Mouse (Mus musculus) heart, adult 11 months (tissue): ENCODE results near the gene 2510039O18Rik.

ENCODE experiments used
- DNase-seq: peaks from one replicate; pipeline ENCODE4 v3.0.0; 2022

Gene 2510039O18Rik

DNA sequence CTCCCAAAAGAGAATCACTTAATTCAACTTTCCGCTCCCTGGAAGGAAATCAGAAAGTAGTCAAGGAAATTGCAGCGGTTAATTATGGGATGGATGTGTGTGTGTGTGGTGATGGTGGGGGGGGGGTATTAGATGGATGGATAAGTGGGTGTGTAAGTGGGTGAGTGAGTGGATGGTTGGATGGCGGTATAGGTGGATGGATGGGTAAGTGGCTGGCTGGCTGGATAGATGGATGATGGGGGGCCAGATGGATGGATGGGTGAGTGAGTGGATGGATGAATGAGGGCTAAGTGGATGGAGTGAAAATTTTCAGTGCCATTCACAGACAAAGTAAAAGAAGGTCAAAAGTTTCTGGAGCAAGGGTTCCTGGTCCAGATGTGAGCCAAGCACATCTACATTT is 3.7 kb upstream of the 2510039O18Rik start:
- peak; percentile 95 for DNase-seq

DNA sequence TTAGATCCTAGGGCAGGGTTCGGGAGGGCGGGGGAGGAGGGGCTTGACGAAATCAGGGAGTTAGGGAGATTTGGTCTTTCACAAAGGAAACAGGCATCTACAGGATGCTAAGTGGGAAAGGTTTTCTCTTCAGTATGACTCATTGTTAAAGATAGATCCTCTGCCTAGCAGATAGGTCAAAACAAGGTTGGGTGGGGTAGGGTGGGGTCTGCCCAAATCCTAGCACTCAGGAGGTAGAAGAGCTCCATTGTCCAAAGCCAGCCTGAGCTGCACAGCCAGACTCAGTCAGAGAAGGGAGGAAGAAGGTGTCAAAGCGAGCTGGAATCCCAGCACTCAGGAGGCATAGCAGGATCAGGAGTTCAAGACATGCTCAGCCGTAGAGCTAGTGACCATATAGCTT is 3.2 kb upstream of the 2510039O18Rik start:
- DNase-seq = peak; percentile 95

- DNase-seq = peak; percentile 99
These were observed 2.3 kb upstream of the 2510039O18Rik start for GRCm38 (mm10) chr4:147938148-147939096.

GRCm38 (mm10) chr4:147940111-147940510 is 584 bp upstream of the 2510039O18Rik start:
- no peak for DNase-seq

GRCm38 (mm10) chr4:147941045-147942020 is 638 bp downstream of the 2510039O18Rik start:
- DNase-seq = peak; percentile 95

GRCm38 (mm10) chr4:147943005-147943404 is 2.3 kb downstream of the 2510039O18Rik start:
- no peak for DNase-seq

- DNase-seq = peak; percentile 82
These were observed 6.8 kb downstream of the 2510039O18Rik start for GRCm38 (mm10) chr4:147947511-147947910.

- DNase-seq = peak; percentile 89
These were observed 12.9 kb downstream of the 2510039O18Rik start for GRCm38 (mm10) chr4:147953590-147953989.

- no peak for DNase-seq
These were observed 16.4 kb downstream of the 2510039O18Rik start for GRCm38 (mm10) chr4:147957141-147957540.

- peak; percentile 94 for DNase-seq
These were observed 19.5 kb downstream of the 2510039O18Rik start for GRCm38 (mm10) chr4:147959881-147960831.

- DNase-seq = peak; percentile 95
These were observed 22.1 kb downstream of the 2510039O18Rik start for GRCm38 (mm10) chr4:147962781-147963180.

GRCm38 (mm10) chr4:147963623-147964022 is 22.9 kb downstream of the 2510039O18Rik start:
- DNase-seq = peak; percentile 97

GRCm38 (mm10) chr4:147965712-147966111 is 25.0 kb downstream of the 2510039O18Rik start:
- peak; percentile 93 for DNase-seq

GRCm38 (mm10) chr4:147968816-147969215 is 28.1 kb downstream of the 2510039O18Rik start:
- no peak for DNase-seq

DNA sequence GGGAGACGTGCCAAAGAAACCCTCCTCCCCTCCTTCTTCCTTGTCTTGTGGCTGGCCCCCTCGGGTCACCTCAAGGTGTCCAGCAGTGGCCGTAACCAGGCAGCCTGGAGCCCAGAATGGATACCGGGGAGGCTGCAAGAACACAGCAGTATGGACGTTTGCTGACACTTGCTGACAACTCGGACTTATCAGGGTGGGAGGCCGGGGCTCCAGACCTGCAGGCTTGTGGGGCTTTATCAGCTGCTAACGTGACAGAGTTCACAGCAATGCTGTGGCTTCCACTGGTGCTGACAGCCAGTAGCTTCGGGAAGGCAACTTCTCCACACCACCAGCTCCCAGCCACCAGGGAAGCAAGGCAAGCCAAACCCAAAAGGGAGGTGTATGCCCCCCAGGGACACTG is 28.6 kb downstream of the 2510039O18Rik start:
- peak; percentile 93 for DNase-seq

DNA sequence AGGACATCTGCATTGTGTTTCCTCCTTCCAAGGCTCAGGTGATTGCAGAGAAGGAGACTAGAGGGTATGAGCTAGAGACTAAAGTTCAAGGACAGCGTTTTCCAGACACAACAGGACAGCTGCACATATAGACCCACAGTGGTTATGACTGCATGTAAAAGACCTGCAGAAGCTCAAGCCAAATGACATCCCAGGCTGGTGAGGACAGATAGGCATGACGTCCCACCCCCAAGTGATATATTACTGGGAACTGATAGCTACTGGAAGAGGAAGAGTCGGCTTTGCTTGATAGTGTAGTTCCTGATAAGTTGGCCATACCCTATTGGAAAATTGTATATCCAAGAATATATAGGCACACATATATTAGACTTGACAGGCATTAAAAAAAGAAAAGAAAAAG is 35.5 kb downstream of the 2510039O18Rik start:
- DNase-seq = no peak

DNA sequence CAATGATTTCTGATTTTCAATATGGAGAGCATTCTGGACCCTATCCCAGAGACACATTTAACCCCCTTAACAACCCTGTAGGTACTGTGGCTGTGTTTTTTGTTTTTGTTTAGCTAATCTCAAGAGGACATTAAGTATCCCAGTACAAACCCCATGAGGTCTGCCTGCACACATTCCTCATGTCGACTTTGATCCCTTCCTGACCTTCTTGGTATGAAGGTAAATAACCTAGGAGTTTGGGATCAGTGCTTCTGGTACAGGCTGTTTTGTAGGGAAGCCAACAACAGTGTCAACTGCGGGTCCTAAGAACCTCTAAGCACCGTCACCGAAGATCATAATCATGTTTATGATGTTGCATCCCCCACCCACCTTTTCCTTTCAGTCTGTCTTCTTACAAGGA is 37.0 kb downstream of the 2510039O18Rik start:
- DNase-seq = no peak

DNA sequence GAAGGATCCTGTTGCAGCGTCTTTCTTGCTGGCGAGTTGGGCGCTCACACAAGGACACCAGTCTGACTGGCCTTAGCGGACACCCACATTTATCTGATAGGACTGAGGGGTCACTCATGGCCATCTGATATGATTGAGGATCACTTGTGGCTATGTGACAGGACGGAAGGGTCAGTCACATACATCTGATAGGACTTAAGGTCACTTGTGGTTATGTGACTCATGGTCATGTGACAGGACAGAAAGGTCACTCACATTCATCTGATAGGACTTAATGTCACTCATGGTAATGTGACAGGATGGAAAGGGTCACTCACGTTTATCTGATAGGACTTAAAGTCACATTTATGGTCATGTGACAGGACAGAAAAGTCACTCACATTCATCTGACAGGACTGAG is 37.7 kb downstream of the 2510039O18Rik start:
- DNase-seq = no peak

- DNase-seq = no peak
These were observed 38.8 kb downstream of the 2510039O18Rik start for GRCm38 (mm10) chr4:147979441-147979860.

- DNase-seq = peak; percentile 96
These were observed 44.8 kb downstream of the 2510039O18Rik start, which contains the start of gene Nppb for GRCm38 (mm10) chr4:147985205-147986132. Gene Nppb (plus strand): TSS chr4:147985788.
